12 mouse cellular contexts compared by ENCODE assay signal in the genomic region with DNA sequence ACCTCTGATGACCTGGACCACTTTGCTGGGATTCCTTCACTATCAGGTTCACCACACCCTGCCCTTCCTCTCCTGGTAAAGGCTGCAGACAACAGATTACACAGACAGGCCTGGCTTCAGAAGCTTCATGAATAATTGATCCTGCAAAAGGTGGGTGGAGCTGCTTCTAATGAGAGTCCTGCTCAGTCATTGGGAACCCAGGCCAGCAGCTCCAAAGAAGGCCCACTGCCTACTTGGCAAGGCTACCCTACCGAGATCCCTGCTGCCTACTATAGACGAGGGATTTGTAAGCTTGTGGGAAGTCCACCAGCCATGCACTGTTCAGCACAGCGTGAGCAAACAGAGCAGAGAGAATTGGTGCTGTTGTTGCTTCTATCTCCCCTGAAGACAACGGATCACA. TPM values are rescaled to one million over a fixed set of nuclear protein-coding genes. Genes with fewer than 3 reads are reported as not detected.
DNase-seq lines count a peak whose midpoint lies in the region; ATAC-seq and TF ChIP-seq lines count a peak whose summit lies in the region.
"Had no signal": no experiment of that assay in that cellular context is flagged by ENCODE, and none has a peak within 500 bp of the region (broad histone marks: within the 10 kb centered on the region; RNA-seq: fewer than 3 reads in every experiment).

No protein-coding gene starts in this region.

- H3K9ac ChIP-seq in kidney, embryonic 14.5 days (ENCODE audit: low read depth, low read length), result no peak overlapping the region
- H3K9ac ChIP-seq in midbrain, postnatal 0 days (replicated peaks; ENCODE audit: low read length, poor library complexity, severe bottlenecking), result no peak overlapping the region
- H3K9ac ChIP-seq: heart, embryonic 15.5 days had no signal

- H3K4me2 ChIP-seq in kidney, embryonic 14.5 days (replicated peaks; ENCODE audit: low read depth, low read length), result no peak overlapping the region
- no peak overlapping the region for H3K4me2 ChIP-seq in midbrain, postnatal 0 days (ENCODE audit: low read depth, low read length, poor library complexity, severe bottlenecking)
- H3K4me2 ChIP-seq: heart, embryonic 15.5 days had no signal

- no peak for ATAC-seq in kidney, embryonic 14.5 days (ENCODE audit: low FRiP score, low TSS enrichment)
- no peak for ATAC-seq in midbrain, postnatal 0 days (ENCODE audit: low FRiP score)

- no peak overlapping the region for H3K4me3 ChIP-seq in kidney, embryonic 14.5 days (ENCODE audit: low read length)
- no peak overlapping the region for H3K4me3 ChIP-seq in midbrain, postnatal 0 days (ENCODE audit: low read depth, low read length)
- H3K4me3 ChIP-seq: heart, embryonic 15.5 days had no signal

- peaks cover 15% of the 10 kb centered on the region for H3K4me1 ChIP-seq in kidney, embryonic 14.5 days (ENCODE audit: control insufficient read depth, insufficient read depth, low read length)
- peaks cover 7% of the 10 kb centered on the region; the same call in 1 of the 2 replicates for H3K4me1 ChIP-seq in midbrain, postnatal 0 days (ENCODE audit: insufficient read depth, low read length)

- peak; percentile 62 for DNase-seq in kidney, adult 9 months
- peak; percentile 20 for DNase-seq in c-Kit-positive CD71-positive TER-119-negative erythroid progenitor cells, embryonic 14.5 days (ENCODE audit: low read depth)
- DNase-seq in layer of hippocampus, adult 8-10 months (ENCODE audit: low spot score in 2 of 2), result peak; percentile 66 to 74
- peak; percentile 65 for DNase-seq in midbrain, postnatal 0 days (ENCODE audit: low spot score)
- no peak for DNase-seq in frontal cortex, postnatal 25 days (ENCODE audit: low spot score in 2 of 2)
- DNase-seq in cerebellum, postnatal 4 days (ENCODE audit: low spot score in 2 of 2), result no peak
- DNase-seq in c-Kit-positive CD71-positive TER-119-positive erythroid progenitor cells, embryonic 14.5 days (ENCODE audit: low spot score), result no peak
- DNase-seq: adrenal gland, postnatal 14 days; thymus, postnatal 14 days had no signal

- WGBS in kidney, embryonic 14.5 days, result 21% methylated on average over 4 of the region's 4 CpGs
- 14% methylated on average over 4 of the region's 4 CpGs for WGBS in midbrain, postnatal 0 days

- no peaks in the 10 kb centered on the region for H3K9me3 ChIP-seq in kidney, embryonic 14.5 days (ENCODE audit: control insufficient read depth, low read length)
- no peaks in the 10 kb centered on the region for H3K9me3 ChIP-seq in midbrain, postnatal 0 days (ENCODE audit: low read length)
- H3K9me3 ChIP-seq: heart, embryonic 15.5 days had no signal

- H3K36me3 ChIP-seq in kidney, embryonic 14.5 days (ENCODE audit: control insufficient read depth, insufficient read depth, low read length), result no peaks in the 10 kb centered on the region
- no peaks in the 10 kb centered on the region for H3K36me3 ChIP-seq in midbrain, postnatal 0 days (ENCODE audit: insufficient read depth, low read length)
- H3K36me3 ChIP-seq: heart, embryonic 15.5 days had no signal

- no peak overlapping the region for H3K27ac ChIP-seq in kidney, embryonic 14.5 days (ENCODE audit: low read depth, low read length)
- H3K27ac ChIP-seq in midbrain, postnatal 0 days (ENCODE audit: low read depth, low read length), result no peak overlapping the region
- H3K27ac ChIP-seq: heart, embryonic 15.5 days had no signal

- TF ChIP-seq CTCF in midbrain, postnatal 0 days (IDR thresholded peaks at IDR 0.05), result no peak

- H3K27me3 ChIP-seq in kidney, embryonic 14.5 days (ENCODE audit: control insufficient read depth, insufficient read depth, low read length), result no peaks in the 10 kb centered on the region
- no peaks in the 10 kb centered on the region for H3K27me3 ChIP-seq in midbrain, postnatal 0 days (ENCODE audit: insufficient read depth, low read length)

RNA-seq across cellular contexts. Expression of gene Bcr, which starts 4.1 kb away (rescaled TPM):
- polyA plus RNA-seq in kidney, embryonic 14.5 days (2014; fragmentation: Nextera tagmentation; extraction: Ambion mirVana), result 9.2 and 10.0 TPM in 2 replicates
- 100 to 1,000 TPM in 2 of 4 experiments, 10 to 100 TPM in 2; 96.5 to 140 (median 115) TPM for total RNA-seq in layer of hippocampus, adult 8-10 months (2022)
- total RNA-seq in midbrain, postnatal 0 days (2014; rRNA removed), result 59.8 and 63.5 TPM in 2 replicates
- 9.4 and 11.0 TPM in 2 replicates for polyA plus RNA-seq in midbrain, postnatal 0 days (2015; fragmentation: Nextera tagmentation; extraction: Ambion mirVana)

RNA-seq across cellular contexts. Expression of gene Rab36, which starts 19.4 kb away (rescaled TPM):
- 9.6 and 11.8 TPM in 2 replicates for polyA plus RNA-seq in kidney, embryonic 14.5 days (2014; fragmentation: Nextera tagmentation; extraction: Ambion mirVana)
- total RNA-seq in layer of hippocampus, adult 8-10 months (2022), result 10 to 100 TPM; 30.0 to 35.7 (median 33.2) TPM
- total RNA-seq in midbrain, postnatal 0 days (2014; rRNA removed), result 15.5 and 18.1 TPM in 2 replicates
- polyA plus RNA-seq in midbrain, postnatal 0 days (2015; fragmentation: Nextera tagmentation; extraction: Ambion mirVana), result 28.4 and 30.9 TPM in 2 replicates

RNA-seq across cellular contexts. Expression of gene Rsph14, which starts 23.9 kb away (rescaled TPM):
- polyA plus RNA-seq in kidney, embryonic 14.5 days (2014; fragmentation: Nextera tagmentation; extraction: Ambion mirVana), result not detected in 2 replicates
- total RNA-seq in layer of hippocampus, adult 8-10 months (2022), result 1 to 10 TPM in 1 of 4 experiments, under 1 TPM in 2, not detected in 1; 0.31 to 1.4 (median 0.75) TPM
- 0.27 and 1.5 TPM in 2 replicates for total RNA-seq in midbrain, postnatal 0 days (2014; rRNA removed)
- polyA plus RNA-seq in midbrain, postnatal 0 days (2015; fragmentation: Nextera tagmentation; extraction: Ambion mirVana), result 0.43 and 1.2 TPM in 2 replicates
- total RNA-seq: common myeloid progenitor, adult 5-6 weeks had no signal
- polyA plus RNA-seq: heart, embryonic 15.5 days had no signal

Comparison
In these comparisons a context has a peak if more than half of its experiments do, and no peak if none do; other contexts are left out.
1. DNase-seq: peak in kidney, adult 9 months (single experiment), c-Kit-positive CD71-positive TER-119-negative erythroid progenitor cells, embryonic 14.5 days (single experiment), layer of hippocampus, adult 8-10 months (2 of 2) and midbrain, postnatal 0 days (single experiment); none in frontal cortex, postnatal 25 days (0 of 2), cerebellum, postnatal 4 days (0 of 2) and c-Kit-positive CD71-positive TER-119-positive erythroid progenitor cells, embryonic 14.5 days (single experiment).